Mouse (Mus musculus) heart, postnatal 10 days (tissue): ENCODE data around the gene D630039A03Rik. TPM values are rescaled to one million over a fixed set of nuclear protein-coding genes. Genes with fewer than 3 reads are reported as not detected.
A peak's percentile ranks its signal among the peaks of the same experiment; 100 is the strongest.

Experiments
- DNase-seq, 2 experiments: peaks; one replicate each; pipeline ENCODE4 v3.0.0; 2021
- intact Hi-C: fragments of 180-260 bp; cut with DNase I; formaldehyde crosslinking; loops from one replicate; pipeline ENCODE4 v1.15.1; 2025
- total RNA-seq, 2 experiments: library from RNA; stranded (reverse); gene quantifications; 2 replicates each; pipeline ENCODE4 v1.2.3; 2021

Gene D630039A03Rik
- under 1 TPM; 0.19 to 0.20 TPM for total RNA-seq

DNA sequence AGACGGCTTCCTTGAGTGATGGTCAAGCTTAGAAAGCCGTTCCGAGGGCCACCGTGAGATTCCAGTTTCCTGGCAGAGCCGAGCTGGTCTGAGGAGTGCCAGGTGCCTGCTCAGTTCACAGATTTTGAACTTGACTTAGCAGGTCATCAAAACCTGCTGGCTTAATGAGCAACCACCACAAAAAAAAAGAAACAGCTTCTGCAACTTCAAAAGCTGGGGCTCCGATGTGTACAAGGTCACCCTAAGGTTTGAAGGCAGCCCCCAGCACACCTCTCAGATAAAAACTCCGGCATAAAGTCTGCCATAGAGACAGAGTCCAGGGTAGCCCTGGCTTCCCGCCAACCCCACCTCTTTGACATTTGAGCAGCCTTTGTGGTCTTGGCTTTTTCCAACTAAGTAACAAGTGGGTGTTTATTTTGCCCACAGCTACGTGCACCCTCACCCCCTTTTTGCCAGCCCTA, at the start of gene D630039A03Rik:
Gene D630039A03Rik, minus strand, starts transcription at position 97 of the 461 bp plus-strand sequence.
- intact Hi-C loops, result no loop called here
- no peak for DNase-seq

DNA sequence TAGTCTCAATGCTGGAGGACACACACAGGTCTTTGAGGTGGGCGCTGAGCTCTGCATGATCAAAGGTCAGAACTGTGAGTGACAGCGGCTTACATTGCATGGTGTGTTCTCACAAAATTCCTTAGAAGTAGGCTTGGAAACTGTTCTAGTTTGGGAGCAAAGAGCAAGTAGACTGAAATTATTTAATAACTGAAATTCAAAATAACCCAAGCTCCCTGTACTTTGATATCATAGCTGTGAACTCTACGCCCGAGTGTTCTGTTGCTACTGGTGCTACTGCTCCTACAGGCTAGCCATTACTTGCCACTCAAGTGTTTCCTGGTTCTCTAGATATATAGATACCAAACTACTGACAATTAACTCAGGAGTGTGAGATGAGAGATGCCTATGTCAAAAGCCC, 49.4 kb upstream of the D630039A03Rik start:
- DNase-seq, result no peak
- intact Hi-C loops, result no loop called here

DNA sequence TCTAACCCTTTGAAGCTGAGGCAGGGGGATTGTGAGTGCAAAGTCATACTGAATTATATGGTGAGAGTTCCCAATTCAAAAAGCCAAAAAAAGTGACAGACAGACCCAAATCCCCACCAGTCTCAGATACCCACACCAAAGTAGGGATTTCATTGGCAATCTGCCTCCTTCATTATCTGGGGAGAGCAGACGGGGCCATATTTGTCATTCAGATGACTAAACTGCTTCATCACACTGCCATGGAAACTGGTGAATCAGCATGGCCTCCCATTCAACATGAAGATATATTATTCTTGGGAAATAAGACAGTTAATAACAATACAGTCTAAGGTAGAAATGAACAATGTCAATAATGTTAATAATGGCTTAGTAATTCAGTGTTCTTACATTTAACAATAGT, 48.0 kb upstream of the D630039A03Rik start:
- DNase-seq, result no peak
- intact Hi-C loops, result no loop called here

DNA sequence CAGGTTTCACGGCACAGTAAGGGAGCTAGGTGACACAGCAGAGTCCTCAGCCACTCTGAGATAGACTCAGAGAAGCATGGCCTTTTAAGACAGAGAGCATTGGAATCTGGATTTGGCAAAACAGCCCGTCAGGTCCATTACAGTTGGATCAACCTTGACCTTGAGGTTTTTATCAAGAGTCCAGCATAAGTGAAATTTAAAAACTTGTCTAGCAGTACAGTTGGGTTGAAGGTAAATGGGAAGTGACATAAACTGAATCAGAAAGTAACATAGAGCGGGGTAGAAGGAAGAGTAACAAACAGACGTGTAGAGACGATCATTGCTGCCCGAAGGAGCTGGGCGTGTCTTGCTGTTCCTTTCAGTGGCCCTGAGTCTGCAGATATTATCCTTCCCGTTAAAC, 43.0 kb upstream of the D630039A03Rik start:
- intact Hi-C loops, result loop anchor here (5.0 kb wide), 1 partner anchor 118 kb away; no protein-coding TSS in a partner anchor
- no peak for DNase-seq

DNA sequence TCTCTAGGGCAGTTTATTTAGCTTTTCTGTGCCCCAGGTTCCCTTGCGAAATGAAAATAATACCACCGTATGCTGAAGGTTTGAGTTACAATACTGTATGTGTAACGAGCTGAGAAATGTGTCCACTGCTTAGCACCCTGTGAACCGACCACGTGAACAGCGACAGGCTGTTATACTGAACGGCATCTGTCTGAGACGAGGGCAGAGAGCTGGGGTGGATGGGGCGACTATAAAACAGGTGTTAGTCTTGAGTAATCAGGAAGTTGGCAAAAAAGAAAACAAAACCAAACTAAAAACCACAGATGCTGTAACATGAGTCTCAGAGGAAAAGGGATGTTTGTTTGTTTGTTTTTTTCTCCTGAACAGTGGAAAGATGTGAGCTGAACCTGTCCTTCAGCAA, 42.0 kb upstream of the D630039A03Rik start:
- no peak for DNase-seq
- intact Hi-C loops, result loop anchor here (5.0 kb wide), 1 partner anchor 119 kb away; no protein-coding TSS in a partner anchor

DNA sequence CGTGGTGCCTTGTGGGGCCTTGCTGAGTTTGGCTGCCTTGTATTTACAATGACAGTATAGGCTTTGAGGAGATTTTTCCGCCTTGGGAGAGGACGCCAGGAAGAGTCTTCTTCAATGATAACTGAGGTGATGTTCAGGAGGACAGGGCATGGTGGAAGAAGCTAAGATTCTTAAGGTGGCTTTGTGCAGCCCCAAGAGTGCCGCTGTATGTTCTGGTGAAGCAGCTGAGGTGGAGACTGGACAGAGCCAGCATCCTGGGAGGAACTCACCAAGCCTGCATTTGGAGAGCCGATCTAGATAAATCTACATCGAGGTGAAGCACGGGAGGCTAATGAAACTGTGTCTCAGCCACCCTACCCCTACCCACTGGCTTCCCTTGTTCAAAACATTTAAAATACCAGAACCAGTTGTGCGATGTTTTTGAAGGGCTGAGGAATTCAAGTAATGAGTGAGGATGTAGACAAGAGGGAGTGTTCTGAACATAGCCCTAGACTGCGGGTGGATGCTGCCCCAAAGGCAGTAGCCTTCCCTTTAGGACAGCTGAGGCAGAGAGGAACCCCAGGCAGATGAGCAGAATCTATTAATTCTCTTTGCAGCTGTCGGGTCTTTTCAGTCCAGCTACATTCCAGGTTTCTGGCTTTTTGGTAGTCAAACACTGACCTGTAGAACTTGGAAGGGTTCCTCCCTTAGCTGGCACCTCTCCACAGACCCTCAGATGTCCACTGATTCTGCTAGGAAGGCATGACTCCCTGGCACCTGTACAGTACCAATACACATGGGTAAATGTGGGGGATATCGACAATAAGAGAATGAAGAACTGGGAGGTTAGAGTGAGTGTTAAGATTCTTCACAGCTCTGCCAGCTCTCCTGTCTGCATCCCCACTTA, 41.3 kb upstream of the D630039A03Rik start:
- intact Hi-C loops, result loop anchor here (5.0 kb wide), 1 partner anchor 120 kb away; no protein-coding TSS in a partner anchor
- no peak for DNase-seq

DNA sequence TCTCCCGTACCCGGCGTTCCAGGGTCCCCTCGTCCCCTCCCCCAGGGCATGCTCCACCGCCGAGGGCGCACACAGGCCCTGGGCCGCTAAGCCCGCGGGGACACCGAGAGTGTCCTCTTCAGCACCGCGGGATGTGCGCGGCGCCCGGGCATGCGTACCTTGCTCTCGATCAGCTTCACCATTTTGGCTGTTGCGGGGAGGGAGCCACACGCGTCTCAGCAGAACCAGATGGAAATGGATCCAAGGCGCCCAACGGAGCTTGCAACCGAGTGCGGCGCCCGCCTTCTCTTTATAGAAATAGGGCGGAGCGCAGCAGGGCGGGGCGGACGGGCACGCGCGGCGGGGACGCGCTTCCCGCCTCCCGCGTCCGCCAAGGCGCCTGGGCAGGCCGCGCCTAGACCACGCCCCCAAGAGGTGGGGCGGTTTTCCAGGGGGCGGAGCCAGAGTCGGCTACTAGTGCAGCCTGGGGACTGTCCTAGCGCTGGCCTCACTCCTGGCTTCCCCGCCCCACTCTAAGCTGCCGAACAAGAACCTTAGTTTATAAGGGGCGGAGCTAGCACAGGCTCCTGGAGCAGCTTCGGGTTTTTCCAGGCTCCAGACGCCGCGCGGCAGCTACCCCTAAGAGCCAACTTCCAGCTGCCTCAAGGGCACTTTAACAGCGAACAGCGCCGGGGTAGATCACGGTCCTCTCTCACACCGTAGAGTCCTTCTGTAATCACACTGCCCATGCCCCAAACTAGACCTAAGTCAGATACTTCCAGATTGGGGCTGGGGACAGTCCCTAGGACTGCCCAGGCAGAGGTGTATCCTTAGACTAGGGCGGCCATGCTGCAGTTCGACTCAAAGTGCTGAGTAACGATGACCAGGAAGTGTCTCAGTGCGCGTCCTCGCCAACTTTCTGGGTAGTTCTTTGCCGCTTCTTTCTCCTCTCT, 40.2 kb upstream of the D630039A03Rik start, which contains the start of gene Txn1:
Gene Txn1, minus strand, starts transcription at position 383 of the 932 bp plus-strand sequence.
- intact Hi-C loops, result loop anchor here (5.0 kb wide), 1 partner anchor 121 kb away; no protein-coding TSS in a partner anchor

DNA sequence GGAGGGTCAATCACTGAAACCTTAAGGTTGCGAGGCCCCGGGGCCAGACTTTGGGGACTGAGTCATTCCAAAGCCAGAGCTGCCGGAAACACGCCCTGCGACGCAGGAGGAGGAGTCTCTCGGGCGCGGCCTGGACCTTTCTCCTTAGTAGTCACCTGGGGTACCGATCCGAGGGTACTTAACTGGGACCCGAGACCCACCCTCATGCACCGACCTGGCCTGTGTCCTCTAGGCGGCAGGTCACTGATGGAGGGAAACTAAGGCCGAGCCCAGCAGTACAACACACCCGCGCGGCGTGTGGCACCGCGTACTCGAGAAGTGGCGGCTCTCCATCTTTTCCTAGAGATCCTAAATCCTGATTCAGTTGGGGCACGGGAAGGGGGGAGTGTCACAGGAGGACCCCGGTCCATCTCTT, 39.5 kb upstream of the D630039A03Rik start:
- DNase-seq, result peak; percentile 68 to 69
- intact Hi-C loops, result loop anchor here (5.0 kb wide), 1 partner anchor 122 kb away; no protein-coding TSS in a partner anchor

More for the DNA sequence above, 40.2 kb upstream of the D630039A03Rik start, which contains the start of gene Txn1:
- peak; percentile 98 for DNase-seq

DNA sequence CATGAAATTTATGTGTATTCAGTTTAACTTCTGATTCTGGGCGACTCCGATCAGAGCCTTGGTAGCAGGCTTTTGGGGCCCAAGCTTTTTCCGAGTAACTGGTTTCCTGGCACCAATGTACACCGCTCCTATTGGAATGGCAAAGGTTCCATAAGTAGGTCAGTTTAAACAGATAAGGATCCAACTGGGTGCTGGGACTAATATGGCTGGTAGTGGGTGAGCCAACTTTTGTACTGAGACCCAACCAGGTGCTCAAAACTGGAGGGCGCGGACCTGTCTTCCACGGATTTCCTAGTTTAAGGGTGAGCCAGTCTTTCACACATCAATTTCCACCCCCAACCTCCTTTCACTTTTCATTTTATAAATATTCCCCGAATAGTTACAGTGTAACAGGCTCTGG, 38.9 kb upstream of the D630039A03Rik start:
- peak; percentile 9 to 12 for DNase-seq
- intact Hi-C loops, result loop anchor here (5.0 kb wide), 1 partner anchor 122 kb away; no protein-coding TSS in a partner anchor

DNA sequence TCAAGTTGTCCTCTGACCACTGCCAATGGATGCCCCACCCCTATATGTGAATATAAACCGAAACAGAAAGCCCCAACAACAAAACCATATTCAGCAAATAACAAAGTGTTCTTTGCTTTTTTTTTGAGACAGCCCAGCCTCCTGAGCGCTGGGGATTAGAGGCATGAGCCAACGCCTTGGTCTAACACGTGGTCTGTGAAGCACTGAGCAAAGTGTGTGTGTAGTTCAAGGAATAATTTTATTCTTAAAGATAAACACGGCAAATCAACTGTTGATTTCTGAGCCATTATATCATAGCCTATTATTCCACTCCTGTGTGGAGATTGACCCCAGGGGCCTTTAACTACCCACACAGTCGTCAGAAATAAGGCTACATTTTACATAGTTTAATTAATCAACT, 38.5 kb upstream of the D630039A03Rik start:
- intact Hi-C loops, result no loop called here
- DNase-seq, result no peak

DNA sequence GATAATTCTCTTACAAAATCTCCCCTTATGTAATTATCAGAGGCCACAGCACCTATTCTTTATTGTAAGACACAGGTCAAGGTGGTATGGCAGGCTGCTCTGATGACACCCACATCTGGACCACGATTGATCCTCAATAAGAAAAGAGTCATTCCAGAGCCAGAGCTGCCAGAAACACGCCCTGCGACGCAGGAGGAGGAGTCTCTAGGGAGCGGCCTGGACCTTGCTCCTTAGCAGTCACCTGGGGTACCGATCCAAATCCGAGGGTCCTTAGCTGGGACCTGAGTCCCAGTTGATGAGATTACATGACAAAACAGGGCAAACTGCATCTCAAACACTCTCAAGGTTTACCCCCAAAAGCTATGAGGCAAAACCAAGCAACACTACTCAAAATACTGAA, 37.7 kb upstream of the D630039A03Rik start:
- intact Hi-C loops, result no loop called here
- no peak for DNase-seq

DNA sequence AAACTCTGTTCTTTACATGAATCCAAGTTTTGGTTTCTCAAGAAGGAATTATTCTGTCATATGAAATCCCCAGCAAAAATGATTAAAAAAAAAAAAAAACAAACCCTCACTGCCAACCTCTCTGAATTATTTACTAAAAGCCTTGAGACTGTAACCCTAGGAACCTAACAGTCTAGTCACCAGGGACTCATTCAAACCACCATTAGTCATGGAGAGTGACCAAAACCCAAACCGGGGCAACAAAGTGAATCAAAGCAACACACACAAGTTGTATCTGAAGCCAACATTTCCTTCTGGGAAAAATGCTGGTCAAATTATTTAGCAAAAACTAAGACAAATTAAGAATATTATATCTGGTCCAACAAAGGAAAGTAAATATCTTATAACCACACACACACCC, 36.8 kb upstream of the D630039A03Rik start:
- intact Hi-C loops, result no loop called here

DNA sequence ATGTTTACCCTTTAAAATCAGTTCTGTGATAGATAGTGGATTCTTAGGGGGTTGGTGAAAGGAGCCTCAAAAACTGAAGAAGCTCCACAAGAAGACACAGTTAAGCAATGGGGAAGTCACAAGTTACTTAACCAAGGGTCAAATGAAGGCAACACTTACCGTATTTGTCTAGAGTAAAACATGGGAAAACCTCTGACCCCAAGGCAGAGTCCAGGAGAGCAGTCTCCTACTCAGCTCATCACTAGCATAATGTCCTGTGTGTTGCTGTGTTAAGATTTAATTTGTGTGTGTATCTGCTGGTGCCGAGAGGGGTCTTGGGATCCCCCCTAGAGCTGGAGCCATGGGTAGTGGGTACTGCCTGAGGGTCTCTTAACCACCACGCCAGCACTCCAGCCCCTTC, 36.3 kb upstream of the D630039A03Rik start:
- intact Hi-C loops, result no loop called here
- DNase-seq, result no peak

More for the DNA sequence above, 36.8 kb upstream of the D630039A03Rik start:
- DNase-seq, result no peak

DNA sequence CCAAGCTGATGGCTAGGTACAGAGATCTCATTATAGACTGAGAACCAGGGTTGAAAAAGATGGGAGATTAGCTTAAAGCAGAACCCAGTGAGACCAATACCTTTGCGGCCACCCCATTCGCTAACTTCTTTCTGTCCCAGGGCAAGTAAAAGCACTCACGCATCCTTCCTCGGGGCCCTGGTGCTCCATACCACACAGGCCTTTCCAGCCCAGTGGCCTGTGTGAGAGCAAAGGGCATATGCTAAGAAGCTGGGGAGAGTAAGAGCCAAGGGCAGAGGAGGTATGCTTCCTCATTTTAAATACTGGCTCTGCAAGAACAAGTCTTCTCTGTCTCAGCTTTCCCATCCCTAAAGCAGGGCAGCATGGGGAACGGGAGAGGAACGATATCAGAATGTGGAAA, 33.8 kb upstream of the D630039A03Rik start:
- no peak for DNase-seq
- intact Hi-C loops, result no loop called here

DNA sequence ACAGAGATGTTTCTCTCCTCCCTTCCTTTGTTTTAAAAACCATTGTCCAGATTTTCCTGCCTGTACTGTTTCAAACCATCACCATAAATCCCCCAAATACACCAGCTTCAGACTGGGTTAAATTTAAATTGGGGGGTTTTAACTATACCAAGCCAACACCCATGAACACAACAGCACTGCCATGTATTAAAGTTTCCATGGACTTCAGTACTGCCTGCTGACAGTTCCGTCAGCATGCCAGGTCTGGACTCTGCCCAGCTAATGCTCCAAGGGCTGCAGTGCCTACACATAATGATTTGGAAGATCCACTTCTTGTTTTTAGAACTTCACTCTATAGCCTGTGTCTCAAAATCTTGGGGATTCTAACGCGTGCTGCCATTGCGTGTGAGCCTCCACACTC, 31.4 kb upstream of the D630039A03Rik start:
- no peak for DNase-seq
- intact Hi-C loops, result no loop called here

DNA sequence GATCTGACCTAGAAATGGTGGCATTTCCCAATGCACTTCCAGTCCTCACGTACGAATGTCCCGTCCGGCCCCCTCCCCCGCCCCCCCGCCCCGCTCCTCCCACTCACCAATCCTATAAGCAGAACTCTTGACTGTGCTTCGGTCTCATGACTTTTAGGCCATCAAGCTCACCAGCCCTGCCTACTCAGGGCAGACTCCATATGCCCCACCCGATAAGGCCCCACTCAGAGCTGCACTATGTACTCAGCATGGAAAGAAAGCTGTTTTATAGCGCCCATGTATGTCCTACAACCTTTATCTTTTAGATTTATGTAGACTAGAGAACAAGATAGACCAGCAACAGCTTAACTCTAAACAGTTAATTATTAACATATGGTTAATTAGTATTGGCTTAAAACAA, 30.9 kb upstream of the D630039A03Rik start:
- DNase-seq, result no peak
- intact Hi-C loops, result no loop called here

DNA sequence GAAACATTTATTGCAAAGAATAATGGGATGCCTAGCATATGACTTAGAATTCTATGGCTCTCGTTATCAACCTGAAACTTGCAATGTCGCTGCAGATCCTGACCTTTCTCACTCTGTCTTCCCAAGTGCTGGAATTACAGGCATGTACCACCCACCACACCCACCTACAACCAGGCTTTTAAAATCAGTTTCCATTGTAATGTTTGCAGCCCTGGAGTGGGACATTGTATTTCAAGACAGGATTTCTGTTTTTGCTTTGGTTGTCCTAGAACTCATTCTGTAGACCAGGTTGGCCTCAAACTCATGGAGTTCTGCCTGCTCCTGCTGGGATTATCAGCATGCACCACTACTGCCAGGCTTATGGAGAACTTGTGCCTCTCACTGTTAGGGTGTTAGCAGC, 26.8 kb upstream of the D630039A03Rik start:
- no peak for DNase-seq
- intact Hi-C loops, result no loop called here

DNA sequence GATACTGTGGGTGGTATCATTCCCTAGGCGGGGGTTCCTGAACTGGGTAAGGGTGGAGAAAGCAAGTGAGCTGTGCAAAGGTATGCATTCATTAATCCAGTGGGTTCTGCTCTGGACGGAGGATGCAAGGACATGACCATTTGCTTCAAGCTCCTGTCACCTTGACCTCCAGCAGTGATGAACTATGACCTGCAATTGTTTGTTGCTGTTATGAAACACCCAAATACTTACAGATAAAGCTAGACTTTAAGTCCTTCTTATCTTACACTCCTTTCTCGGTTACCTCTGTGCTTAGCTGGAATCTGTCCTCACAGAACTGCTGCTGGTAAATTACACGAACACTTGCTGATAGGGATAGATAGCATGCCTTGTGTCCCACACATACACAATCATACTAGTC, 24.5 kb upstream of the D630039A03Rik start:
- intact Hi-C loops, result no loop called here
- DNase-seq, result no peak

DNA sequence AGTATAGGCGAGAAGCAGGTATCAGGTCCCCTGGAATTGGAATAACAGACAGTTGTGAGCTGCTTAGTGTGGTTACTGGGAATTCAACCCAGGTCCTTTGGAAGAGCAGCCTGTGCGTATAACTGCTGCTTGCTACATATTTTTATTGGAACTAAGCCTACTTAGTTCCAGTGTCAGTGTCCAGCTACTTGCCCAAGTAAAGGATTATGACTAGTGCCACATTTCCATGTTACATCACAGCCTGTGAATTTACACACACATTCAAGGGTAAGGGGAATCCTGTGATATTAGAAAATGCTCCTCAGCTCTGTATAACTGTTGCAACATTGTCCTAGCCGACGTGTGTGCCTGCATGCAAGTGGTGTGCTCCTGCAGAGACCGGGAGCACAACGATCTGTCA, 21.2 kb upstream of the D630039A03Rik start:
- intact Hi-C loops, result no loop called here
- no peak for DNase-seq

DNA sequence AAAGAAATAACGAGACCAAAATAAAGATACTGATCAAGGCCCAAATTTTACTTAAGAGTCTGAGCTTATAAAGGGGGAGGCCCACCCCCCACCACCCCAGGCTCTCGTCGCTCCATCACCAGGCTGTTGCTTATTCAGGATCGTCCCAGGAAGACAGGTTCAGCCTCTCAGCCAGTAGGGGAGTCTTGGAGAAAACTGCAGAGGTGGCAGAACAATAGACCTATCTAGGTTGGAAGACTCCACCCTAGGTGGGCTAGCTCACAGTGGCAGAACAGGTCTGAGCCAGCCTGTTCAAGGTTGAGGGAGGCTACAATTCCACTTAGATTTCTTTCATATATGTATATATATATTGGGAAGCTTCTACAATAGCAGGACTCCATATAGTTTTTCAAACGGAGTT, 18.1 kb upstream of the D630039A03Rik start:
- no peak for DNase-seq
- intact Hi-C loops, result no loop called here
